ENCODE assay signal across 8 mouse cellular contexts in the genomic region with DNA sequence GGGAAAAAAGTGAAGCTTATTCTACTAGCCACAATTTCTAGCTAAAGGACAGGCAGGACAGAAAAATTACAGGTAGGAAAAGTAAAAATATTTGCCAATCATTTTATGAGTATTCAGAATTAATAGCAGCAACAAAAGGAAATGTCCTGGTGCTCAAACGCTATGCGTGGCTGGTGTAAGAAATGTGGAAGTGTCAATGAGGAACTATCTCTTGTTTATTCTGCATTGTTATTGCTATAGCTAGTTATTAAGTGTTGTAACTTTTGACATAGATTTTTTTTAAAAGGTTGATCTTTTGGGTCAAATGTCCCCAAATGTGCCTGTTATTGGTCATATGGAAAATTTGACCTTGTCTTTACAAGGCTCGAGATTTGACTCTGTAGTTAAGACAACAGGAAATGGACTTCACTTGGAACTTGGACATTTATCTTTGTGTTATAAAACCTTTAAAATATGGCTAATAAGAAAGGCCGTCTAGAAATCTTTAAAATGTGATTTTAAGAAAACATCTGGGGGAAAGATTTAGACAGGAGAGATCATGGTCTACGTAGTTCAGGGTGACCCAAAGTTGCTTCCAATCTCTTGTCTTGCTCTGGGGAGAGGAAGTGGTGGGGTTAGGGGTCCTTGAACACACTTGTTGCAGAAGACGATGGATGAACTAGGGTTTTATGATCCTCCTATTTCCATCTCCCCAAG. TPM values are rescaled to one million over a fixed set of nuclear protein-coding genes. Genes with fewer than 3 reads are reported as not detected.
DNase-seq lines count a peak whose midpoint lies in the region; ATAC-seq and TF ChIP-seq lines count a peak whose summit lies in the region.

No protein-coding gene starts in this region.

- H3K36me3 ChIP-seq in heart, embryonic 14.5 days (ENCODE audit: control insufficient read depth, insufficient read depth, low read length), result no peaks in the 10 kb centered on the region
- H3K36me3 ChIP-seq in heart, embryonic 12.5 days, result no peaks in the 10 kb centered on the region
- no peaks in the 10 kb centered on the region for H3K36me3 ChIP-seq in stomach, embryonic 15.5 days
- no peaks in the 10 kb centered on the region for H3K36me3 ChIP-seq in stomach, postnatal 0 days (ENCODE audit: control insufficient read depth, insufficient read depth, low read length)
- no peaks in the 10 kb centered on the region for H3K36me3 ChIP-seq in limb, embryonic 15.5 days
- H3K36me3 ChIP-seq in neural tube, embryonic 14.5 days (ENCODE audit: control insufficient read depth, insufficient read depth, low read length), result no peaks in the 10 kb centered on the region

- no peak for TF ChIP-seq EP300 in stomach, postnatal 0 days (optimal IDR thresholded peaks at IDR 0.05)

- no peak overlapping the region for H3K9ac ChIP-seq in heart, embryonic 14.5 days (ENCODE audit: low read length)
- no peak overlapping the region for H3K9ac ChIP-seq in heart, embryonic 12.5 days
- no peak overlapping the region for H3K9ac ChIP-seq in stomach, embryonic 15.5 days
- H3K9ac ChIP-seq in stomach, postnatal 0 days (ENCODE audit: low read length), result no peak overlapping the region
- H3K9ac ChIP-seq in limb, embryonic 15.5 days, result no peak overlapping the region
- H3K9ac ChIP-seq in neural tube, embryonic 14.5 days (replicated peaks; ENCODE audit: low read depth, low read length), result no peak overlapping the region

- no peak for DNase-seq in stomach, postnatal 0 days (ENCODE audit: low spot score)
- no peak for DNase-seq in cerebellum, adult 2 months
- no peak for DNase-seq in adrenal gland, postnatal 10 days

- H3K9me3 ChIP-seq in heart, embryonic 14.5 days (ENCODE audit: control insufficient read depth, low read length), result no peaks in the 10 kb centered on the region
- H3K9me3 ChIP-seq in heart, embryonic 12.5 days (replicated peaks), result no peaks in the 10 kb centered on the region
- no peaks in the 10 kb centered on the region for H3K9me3 ChIP-seq in stomach, embryonic 15.5 days
- no peaks in the 10 kb centered on the region for H3K9me3 ChIP-seq in stomach, postnatal 0 days (ENCODE audit: control insufficient read depth, low read length)
- no peaks in the 10 kb centered on the region for H3K9me3 ChIP-seq in limb, embryonic 15.5 days
- no peaks in the 10 kb centered on the region for H3K9me3 ChIP-seq in neural tube, embryonic 14.5 days (ENCODE audit: control insufficient read depth, low read length)

- no peak for TF ChIP-seq CTCF in stomach, postnatal 0 days (IDR thresholded peaks at IDR 0.05; ENCODE audit: low read depth)
- no peak for TF ChIP-seq CTCF in cerebellum, adult 2 months (IDR thresholded peaks at IDR 0.05; ENCODE audit: borderline replicate concordance, insufficient read depth, low read depth, low read length)

- H3K27ac ChIP-seq in heart, embryonic 14.5 days (replicated peaks in 1 of 2; ENCODE audit: control insufficient read depth in 1 of 2, insufficient read depth in 1 of 2, low read depth in 2 of 2, low read length in 2 of 2), result no peak overlapping the region
- no peak overlapping the region for H3K27ac ChIP-seq in heart, embryonic 12.5 days (ENCODE audit: poor library complexity, severe bottlenecking)
- H3K27ac ChIP-seq in stomach, embryonic 15.5 days, result no peak overlapping the region
- no peak overlapping the region for H3K27ac ChIP-seq in stomach, postnatal 0 days (replicated peaks)
- no peak overlapping the region for H3K27ac ChIP-seq in limb, embryonic 15.5 days
- H3K27ac ChIP-seq in neural tube, embryonic 14.5 days (ENCODE audit: low read depth, low read length), result no peak overlapping the region
- no peak overlapping the region for H3K27ac ChIP-seq in cerebellum, adult 2 months (ENCODE audit: insufficient read depth, low read length)

- H3K4me2 ChIP-seq in heart, embryonic 14.5 days (ENCODE audit: low read length), result peak overlapping the region; percentile 90
- H3K4me2 ChIP-seq in heart, embryonic 12.5 days, result no peak overlapping the region
- peak overlapping the region; percentile 21; the same call in 1 of the 2 replicates for H3K4me2 ChIP-seq in stomach, embryonic 15.5 days
- no peak overlapping the region for H3K4me2 ChIP-seq in stomach, postnatal 0 days (replicated peaks; ENCODE audit: low read depth)
- no peak overlapping the region for H3K4me2 ChIP-seq in limb, embryonic 15.5 days
- no peak overlapping the region for H3K4me2 ChIP-seq in neural tube, embryonic 14.5 days (ENCODE audit: low read depth, low read length)

- TF ChIP-seq POLR2A in cerebellum, adult 2 months (IDR thresholded peaks at IDR 0.05; ENCODE audit: borderline replicate concordance, insufficient read depth, low read length), result no peak

- peaks cover 0 to 5% of the 10 kb centered on the region in 2 experiments; a peak in 1 of 4 replicates for H3K4me1 ChIP-seq in heart, embryonic 14.5 days (ENCODE audit: control insufficient read depth in 2 of 2, insufficient read depth in 2 of 2, low read length in 2 of 2)
- H3K4me1 ChIP-seq in heart, embryonic 12.5 days (replicated peaks), result peaks cover 6% of the 10 kb centered on the region; the same call in 1 of the 2 replicates
- no peaks in the 10 kb centered on the region for H3K4me1 ChIP-seq in stomach, embryonic 15.5 days
- 0 out of 2 replicates have a peak, but pooled peaks cover 3% of the 10 kb centered on the region for H3K4me1 ChIP-seq in stomach, postnatal 0 days (replicated peaks; ENCODE audit: control insufficient read depth, insufficient read depth)
- H3K4me1 ChIP-seq in limb, embryonic 15.5 days, result peaks cover 7% of the 10 kb centered on the region; the same call in 1 of the 2 replicates
- peaks cover 4% of the 10 kb centered on the region; the same call in 1 of the 2 replicates for H3K4me1 ChIP-seq in neural tube, embryonic 14.5 days (ENCODE audit: control insufficient read depth, insufficient read depth, low read length)
- H3K4me1 ChIP-seq in cerebellum, adult 2 months (ENCODE audit: control insufficient read depth, insufficient read depth, low read length), result no peaks in the 10 kb centered on the region

- H3K27me3 ChIP-seq in heart, embryonic 14.5 days (ENCODE audit: control insufficient read depth, insufficient read depth, low read length), result no peaks in the 10 kb centered on the region
- H3K27me3 ChIP-seq in heart, embryonic 12.5 days (replicated peaks), result no peaks in the 10 kb centered on the region
- H3K27me3 ChIP-seq in stomach, embryonic 15.5 days (replicated peaks), result no peaks in the 10 kb centered on the region
- H3K27me3 ChIP-seq in stomach, postnatal 0 days (ENCODE audit: control insufficient read depth, insufficient read depth, low read length), result no peaks in the 10 kb centered on the region
- H3K27me3 ChIP-seq in limb, embryonic 15.5 days, result no peaks in the 10 kb centered on the region
- H3K27me3 ChIP-seq in neural tube, embryonic 14.5 days (ENCODE audit: control insufficient read depth, insufficient read depth, low read length), result no peaks in the 10 kb centered on the region
- H3K27me3 ChIP-seq in cerebellum, adult 2 months (ENCODE audit: control insufficient read depth, insufficient read depth, low read length), result no peaks in the 10 kb centered on the region

- no peak for ATAC-seq in heart, embryonic 14.5 days (ENCODE audit: insufficient number of reproducible peaks, insufficient read depth, low FRiP score, low read depth)
- no peak for ATAC-seq in heart, embryonic 12.5 days (ENCODE audit: insufficient number of reproducible peaks, low FRiP score)
- no peak for ATAC-seq in stomach, embryonic 15.5 days (ENCODE audit: insufficient read depth, low FRiP score, low read depth)
- ATAC-seq in stomach, postnatal 0 days (ENCODE audit: low FRiP score, low TSS enrichment), result no peak
- no peak for ATAC-seq in limb, embryonic 15.5 days (ENCODE audit: insufficient number of reproducible peaks, low FRiP score, low TSS enrichment, low read depth)
- ATAC-seq in neural tube, embryonic 14.5 days (ENCODE audit: low read depth), result peak; percentile 22; the same call in 1 of the 2 replicates

- 79% methylated on average over 6 of the region's 6 CpGs for WGBS in heart, embryonic 14.5 days
- 77% methylated on average over 6 of the region's 6 CpGs for WGBS in heart, embryonic 12.5 days
- WGBS in stomach, embryonic 15.5 days, result 70% methylated on average over 6 of the region's 6 CpGs
- 71% methylated on average over 6 of the region's 6 CpGs for WGBS in stomach, postnatal 0 days
- 75% methylated on average over 6 of the region's 6 CpGs for WGBS in limb, embryonic 15.5 days
- WGBS in neural tube, embryonic 14.5 days, result 81% methylated on average over 6 of the region's 6 CpGs
- whole genome bisulfite sequencing in cerebellum, adult 2 months, result 77% methylated on average over 6 of the region's 6 CpGs

- H3K4me3 ChIP-seq in heart, embryonic 14.5 days (ENCODE audit: control insufficient read depth in 1 of 2, insufficient read depth in 1 of 2, low read depth in 1 of 2, low read length in 2 of 2), result no peak overlapping the region
- no peak overlapping the region for H3K4me3 ChIP-seq in heart, embryonic 12.5 days
- peak overlapping the region; percentile 62; the same call in 1 of the 2 replicates for H3K4me3 ChIP-seq in stomach, embryonic 15.5 days (replicated peaks)
- no peak overlapping the region for H3K4me3 ChIP-seq in stomach, postnatal 0 days (ENCODE audit: low read depth, low read length)
- peak overlapping the region; percentile 66 for H3K4me3 ChIP-seq in limb, embryonic 15.5 days
- H3K4me3 ChIP-seq in neural tube, embryonic 14.5 days (ENCODE audit: low read depth, low read length), result no peak overlapping the region
- no peak overlapping the region for H3K4me3 ChIP-seq in cerebellum, adult 2 months (replicated peaks; ENCODE audit: insufficient read depth, low read depth, low read length)

RNA-seq across cellular contexts. Expression of gene Rab29, which starts 0.6 kb away (rescaled TPM):
- polyA plus RNA-seq in heart, embryonic 14.5 days (2014; fragmentation: Nextera tagmentation; extraction: Ambion mirVana), result 17.8 and 17.9 TPM in 2 replicates
- 12.4 and 13.2 TPM in 2 replicates for polyA plus RNA-seq in heart, embryonic 12.5 days (2016; fragmentation: Nextera tagmentation; extraction: Ambion mirVana)
- 25.0 and 26.5 TPM in 2 replicates for polyA plus RNA-seq in stomach, embryonic 15.5 days (2015; fragmentation: Nextera tagmentation; extraction: Ambion mirVana)
- polyA plus RNA-seq in stomach, postnatal 0 days (2015; fragmentation: Nextera tagmentation; extraction: Ambion mirVana), result 21.4 and 21.6 TPM in 2 replicates
- 29.8 and 30.1 TPM in 2 replicates for polyA plus RNA-seq in limb, embryonic 15.5 days (2015; fragmentation: Nextera tagmentation; extraction: Ambion mirVana)
- 3.3 and 8.4 TPM in 2 replicates for polyA plus RNA-seq in neural tube, embryonic 14.5 days (2014; fragmentation: Nextera tagmentation; extraction: Ambion mirVana)
- 11.9 and 13.3 TPM in 2 replicates for polyA plus RNA-seq in cerebellum, adult 2 months (2012; rRNA removed)
- total RNA-seq in adrenal gland, postnatal 10 days (2021), result 10 to 100 TPM; 14.1 to 15.7 TPM

RNA-seq across cellular contexts. Expression of gene Slc41a1, which starts 39.2 kb away (rescaled TPM):
- polyA plus RNA-seq in heart, embryonic 14.5 days (2014; fragmentation: Nextera tagmentation; extraction: Ambion mirVana), result 7.4 and 8.2 TPM in 2 replicates
- polyA plus RNA-seq in heart, embryonic 12.5 days (2016; fragmentation: Nextera tagmentation; extraction: Ambion mirVana), result 7.8 and 10.2 TPM in 2 replicates
- 13.3 and 17.0 TPM in 2 replicates for polyA plus RNA-seq in stomach, embryonic 15.5 days (2015; fragmentation: Nextera tagmentation; extraction: Ambion mirVana)
- 7.0 and 7.1 TPM in 2 replicates for polyA plus RNA-seq in stomach, postnatal 0 days (2015; fragmentation: Nextera tagmentation; extraction: Ambion mirVana)
- polyA plus RNA-seq in limb, embryonic 15.5 days (2015; fragmentation: Nextera tagmentation; extraction: Ambion mirVana), result 16.4 and 18.8 TPM in 2 replicates
- polyA plus RNA-seq in neural tube, embryonic 14.5 days (2014; fragmentation: Nextera tagmentation; extraction: Ambion mirVana), result 7.8 and 15.7 TPM in 2 replicates
- 55.3 and 55.5 TPM in 2 replicates for polyA plus RNA-seq in cerebellum, adult 2 months (2012; rRNA removed)
- total RNA-seq in adrenal gland, postnatal 10 days (2021), result 10 to 100 TPM; 33.0 to 45.0 TPM

RNA-seq across cellular contexts. Expression of gene Nucks1, which starts 43.9 kb away (rescaled TPM):
- polyA plus RNA-seq in heart, embryonic 14.5 days (2014; fragmentation: Nextera tagmentation; extraction: Ambion mirVana), result 27.4 and 32.4 TPM in 2 replicates
- polyA plus RNA-seq in heart, embryonic 12.5 days (2016; fragmentation: Nextera tagmentation; extraction: Ambion mirVana), result 72.9 and 79.3 TPM in 2 replicates
- 65.0 and 71.6 TPM in 2 replicates for polyA plus RNA-seq in stomach, embryonic 15.5 days (2015; fragmentation: Nextera tagmentation; extraction: Ambion mirVana)
- 24.2 and 30.4 TPM in 2 replicates for polyA plus RNA-seq in stomach, postnatal 0 days (2015; fragmentation: Nextera tagmentation; extraction: Ambion mirVana)
- polyA plus RNA-seq in limb, embryonic 15.5 days (2015; fragmentation: Nextera tagmentation; extraction: Ambion mirVana), result 57.1 and 68.4 TPM in 2 replicates
- polyA plus RNA-seq in neural tube, embryonic 14.5 days (2014; fragmentation: Nextera tagmentation; extraction: Ambion mirVana), result 39.8 and 40.3 TPM in 2 replicates
- polyA plus RNA-seq in cerebellum, adult 2 months (2012; rRNA removed), result 47.4 and 49.5 TPM in 2 replicates
- 100 to 1,000 TPM; 124 to 131 TPM for total RNA-seq in adrenal gland, postnatal 10 days (2021)

Comparison
In these comparisons a context has a peak if more than half of its experiments do, and no peak if none do; other contexts are left out.
1. H3K4me2 ChIP-seq: peak in heart, embryonic 14.5 days (single experiment) and stomach, embryonic 15.5 days (single experiment); none in heart, embryonic 12.5 days (single experiment), stomach, postnatal 0 days (single experiment), limb, embryonic 15.5 days (single experiment) and neural tube, embryonic 14.5 days (single experiment).
2. H3K4me3 ChIP-seq: peak in stomach, embryonic 15.5 days (single experiment) and limb, embryonic 15.5 days (single experiment); none in heart, embryonic 14.5 days (0 of 2), heart, embryonic 12.5 days (single experiment), stomach, postnatal 0 days (single experiment), neural tube, embryonic 14.5 days (single experiment) and cerebellum, adult 2 months (single experiment).